Mouse (Mus musculus): ENCODE data around the gene Mypop. TPM values are rescaled to one million over a fixed set of nuclear protein-coding genes. Genes with fewer than 3 reads are reported as not detected.

Gene Mypop
- polyA plus RNA-seq, 1 experiment from 2014 or later: 1.8 TPM

GRCm38 (mm10) chr7:19049252-19049651 lies 58.2 kb downstream of the Mypop start:
- H3K27ac ChIP-seq (replicated peaks): no peak overlapping the region
- H3K4me1 ChIP-seq: peaks cover 6% of the 10 kb centered on the region; the same call in 1 of the 2 replicates
- WGBS: 86% methylated on average over 5 of the region's 5 CpGs
- no peak overlapping the region for H3K9ac ChIP-seq
- ATAC-seq (ENCODE audit: extremely low read depth, insufficient number of reproducible peaks, low FRiP score, low TSS enrichment): no peak
- H3K36me3 ChIP-seq: peaks cover 91% of the 10 kb centered on the region
- H3K4me2 ChIP-seq: no peak overlapping the region
- no peak overlapping the region for H3K4me3 ChIP-seq
- H3K9me3 ChIP-seq: no peaks in the 10 kb centered on the region
- H3K27me3 ChIP-seq (replicated peaks): no peaks in the 10 kb centered on the region

GRCm38 (mm10) chr7:19050172-19050571 lies 59.1 kb downstream of the Mypop start:
- Histone ChIP-seq H3K9ac (no peak overlapping the region), H3K27me3 (replicated peaks) (no peaks in the 10 kb centered on the region), H3K4me2 (no peak overlapping the region), H3K36me3 (peaks cover 84% of the 10 kb centered on the region), H3K4me3 (no peak overlapping the region), H3K4me1 (peaks cover 12% of the 10 kb centered on the region), H3K27ac (replicated peaks) (no peak overlapping the region), H3K9me3 (no peaks in the 10 kb centered on the region)
- no peak for ATAC-seq (ENCODE audit: extremely low read depth, insufficient number of reproducible peaks, low FRiP score, low TSS enrichment)
- WGBS: 80% methylated on average over 8 of the region's 8 CpGs

- H3K4me1 ChIP-seq: peaks cover 12% of the 10 kb centered on the region
- no peak overlapping the region for H3K9ac ChIP-seq
- no peak overlapping the region for H3K4me2 ChIP-seq
- no peak overlapping the region for H3K27ac ChIP-seq (replicated peaks)
- no peak overlapping the region for H3K4me3 ChIP-seq
- WGBS: 51% methylated on average over 4 of the region's 4 CpGs
- peaks cover 75% of the 10 kb centered on the region for H3K36me3 ChIP-seq
- no peaks in the 10 kb centered on the region for H3K9me3 ChIP-seq
- no peaks in the 10 kb centered on the region for H3K27me3 ChIP-seq (replicated peaks)
- ATAC-seq (ENCODE audit: extremely low read depth, insufficient number of reproducible peaks, low FRiP score, low TSS enrichment): no peak
These were observed 60.1 kb downstream of the Mypop start for GRCm38 (mm10) chr7:19051161-19051560.

Other genes starting within 250 kb of the Mypop start
- gene Psg19, start 192.7 kb upstream of the Mypop start, polyA plus RNA-seq (2015; fragmentation: Nextera tagmentation; extraction: Ambion mirVana): not detected in 2 replicates
- 0.09 TPM in 1 of 2 replicates, not detected in the other for gene Psg17, start 169.6 kb upstream of the Mypop start, polyA plus RNA-seq (2015; fragmentation: Nextera tagmentation; extraction: Ambion mirVana)
- 0.16 and 0.18 TPM in 2 replicates for gene Mill2, start 151.3 kb upstream of the Mypop start, polyA plus RNA-seq (2015; fragmentation: Nextera tagmentation; extraction: Ambion mirVana)
- gene Pglyrp1, start 119.9 kb upstream of the Mypop start, polyA plus RNA-seq (2015; fragmentation: Nextera tagmentation; extraction: Ambion mirVana): 0.82 and 1.2 TPM in 2 replicates
- 18.2 and 23.0 TPM in 2 replicates for gene Ccdc61, start 80.8 kb upstream of the Mypop start, polyA plus RNA-seq (2015; fragmentation: Nextera tagmentation; extraction: Ambion mirVana)
- 0.52 and 0.60 TPM in 2 replicates for gene Nova2, start 65.4 kb upstream of the Mypop start, polyA plus RNA-seq (2015; fragmentation: Nextera tagmentation; extraction: Ambion mirVana)
- not detected in 2 replicates for gene Nanos2, start 3.8 kb upstream of the Mypop start, polyA plus RNA-seq (2015; fragmentation: Nextera tagmentation; extraction: Ambion mirVana)
- 12.4 and 12.7 TPM in 2 replicates for gene Irf2bp1, start 12.8 kb downstream of the Mypop start, polyA plus RNA-seq (2015; fragmentation: Nextera tagmentation; extraction: Ambion mirVana)
- gene Foxa3, start 32.3 kb downstream of the Mypop start, polyA plus RNA-seq (2015; fragmentation: Nextera tagmentation; extraction: Ambion mirVana): 0.25 and 1.2 TPM in 2 replicates
- 24.8 TPM in 2 replicates for gene Sympk, start 33.1 kb downstream of the Mypop start, polyA plus RNA-seq (2015; fragmentation: Nextera tagmentation; extraction: Ambion mirVana)
- gene Rsph6a, start 63.4 kb downstream of the Mypop start, polyA plus RNA-seq (2015; fragmentation: Nextera tagmentation; extraction: Ambion mirVana): not detected in 2 replicates
- gene Dmwd, start 85.0 kb downstream of the Mypop start, polyA plus RNA-seq (2015; fragmentation: Nextera tagmentation; extraction: Ambion mirVana): 11.3 and 13.9 TPM in 2 replicates
- 19.3 and 20.0 TPM in 2 replicates for gene Dmpk, start 92.6 kb downstream of the Mypop start, polyA plus RNA-seq (2015; fragmentation: Nextera tagmentation; extraction: Ambion mirVana)
- gene Six5, start 103.3 kb downstream of the Mypop start, polyA plus RNA-seq (2015; fragmentation: Nextera tagmentation; extraction: Ambion mirVana): 5.9 and 6.0 TPM in 2 replicates
- gene Gm4969, start 127.1 kb downstream of the Mypop start, polyA plus RNA-seq (2015; fragmentation: Nextera tagmentation; extraction: Ambion mirVana): 1.2 and 2.1 TPM in 2 replicates
- gene Fbxo46, start 128.6 kb downstream of the Mypop start, polyA plus RNA-seq (2015; fragmentation: Nextera tagmentation; extraction: Ambion mirVana): 8.0 and 8.6 TPM in 2 replicates
- 9.5 and 9.7 TPM in 2 replicates for gene Qpctl, start 158.0 kb downstream of the Mypop start, polyA plus RNA-seq (2015; fragmentation: Nextera tagmentation; extraction: Ambion mirVana)
- 107 and 113 TPM in 2 replicates for gene Snrpd2, start 158.5 kb downstream of the Mypop start, polyA plus RNA-seq (2015; fragmentation: Nextera tagmentation; extraction: Ambion mirVana)
- gene Gipr, start 174.9 kb downstream of the Mypop start, polyA plus RNA-seq (2015; fragmentation: Nextera tagmentation; extraction: Ambion mirVana): 9.9 and 14.6 TPM in 2 replicates
- 15.8 and 20.6 TPM in 2 replicates for gene Eml2, start 185.2 kb downstream of the Mypop start, polyA plus RNA-seq (2015; fragmentation: Nextera tagmentation; extraction: Ambion mirVana)
- gene Gpr4, start 221.3 kb downstream of the Mypop start, polyA plus RNA-seq (2015; fragmentation: Nextera tagmentation; extraction: Ambion mirVana): 1.7 and 1.8 TPM in 2 replicates
- gene Opa3, start 237.1 kb downstream of the Mypop start, polyA plus RNA-seq (2015; fragmentation: Nextera tagmentation; extraction: Ambion mirVana): 35.2 and 38.4 TPM in 2 replicates

Measured in heart, embryonic 13.5 days (tissue).